Mouse (Mus musculus) forebrain, embryonic 12.5 days (tissue): ENCODE results near the gene AY074887. TPM values are rescaled to one million over a fixed set of nuclear protein-coding genes. Genes with fewer than 3 reads are reported as not detected.

Source experiments
- polyA plus RNA-seq: library from polyadenylated mRNA; unstranded; fragments of >200 nt; fragmentation: Nextera tagmentation; extraction: Ambion mirVana; gene quantifications from 2 replicates; pipeline ENCODE4 v1.2.1, GENCODE M21; 2016

The AY074887 gene
- polyA plus RNA-seq, 1 experiment from 2014 or later: 1.1 TPM

Other genes with a start within 250 kb of the AY074887 start
- gene Wdr61, start 216.5 kb downstream of the AY074887 start, polyA plus RNA-seq: 140 and 142 TPM in 2 replicates
- gene Crabp1, start 186.2 kb downstream of the AY074887 start, polyA plus RNA-seq: 106 and 133 TPM in 2 replicates
- 70.1 and 71.3 TPM in 2 replicates for gene Ireb2, start 87.2 kb downstream of the AY074887 start, polyA plus RNA-seq
- 4.2 and 4.7 TPM in 2 replicates for gene Hykk, start 33.7 kb downstream of the AY074887 start, polyA plus RNA-seq
- 288 and 294 TPM in 2 replicates for gene Psma4, start 208 bp downstream of the AY074887 start, polyA plus RNA-seq
- 1.2 and 1.6 TPM in 2 replicates for gene Chrna5, start 29.9 kb upstream of the AY074887 start, polyA plus RNA-seq
- 6.7 and 7.7 TPM in 2 replicates for gene Chrna3, start 75.6 kb upstream of the AY074887 start, polyA plus RNA-seq
- gene Chrnb4, start 97.8 kb upstream of the AY074887 start, polyA plus RNA-seq: 1.2 TPM in 2 replicates
- 44.8 and 46.5 TPM in 2 replicates for gene Ube2q2, start 197.9 kb upstream of the AY074887 start, polyA plus RNA-seq